Mouse (Mus musculus): Measurements from ENCODE around the gene Pigr. TPM values are rescaled to one million over a fixed set of nuclear protein-coding genes. Genes with fewer than 3 reads are reported as not detected.

The Pigr gene
- polyA plus RNA-seq, 1 experiment = not detected

- H3K27ac ChIP-seq (ENCODE audit: insufficient read depth, low read depth, low read length) = no peak within 1 kb of the TSS
- no peak within 1 kb of the TSS for H3K4me3 ChIP-seq (ENCODE audit: insufficient read depth, low read depth, low read length)
- TF ChIP-seq POLR2A (IDR thresholded peaks at IDR 0.05; ENCODE audit: insufficient read depth, low read depth, low read length) = no peak
- no peak for TF ChIP-seq CTCF (IDR thresholded peaks at IDR 0.05; ENCODE audit: insufficient read depth, low read depth, low read length)
- H3K4me1 ChIP-seq (ENCODE audit: control insufficient read depth, insufficient read depth, low read length) = no peaks in the 10 kb centered on the region; the same call in 1 of the 2 replicates
Observed at GRCm38 (mm10) chr1:130887354-130887753, 60.9 kb downstream of the Pigr start, which contains the start of gene Il24. Gene Il24 (minus strand): TSS chr1:130887454.

- Histone ChIP-seq H3K4me3 (ENCODE audit: insufficient read depth, low read depth, low read length) (no peak overlapping the region), H3K27ac (ENCODE audit: insufficient read depth, low read depth, low read length) (no peak overlapping the region), H3K4me1 (ENCODE audit: control insufficient read depth, insufficient read depth, low read length) (peaks cover 5% of the 10 kb centered on the region; the same call in 1 of the 2 replicates)
- WGBS = 70% methylated on average over 1 of the region's 1 CpGs
- TF ChIP-seq CTCF (IDR thresholded peaks at IDR 0.05; ENCODE audit: insufficient read depth, low read depth, low read length) = no peak
- TF ChIP-seq POLR2A (IDR thresholded peaks at IDR 0.05; ENCODE audit: insufficient read depth, low read depth, low read length) = no peak
Observed at GRCm38 (mm10) chr1:130892446-130892845, 66.0 kb downstream of the Pigr start.

- no peak for TF ChIP-seq POLR2A (IDR thresholded peaks at IDR 0.05; ENCODE audit: insufficient read depth, low read depth, low read length)
- no peak for TF ChIP-seq CTCF (IDR thresholded peaks at IDR 0.05; ENCODE audit: insufficient read depth, low read depth, low read length)
- WGBS = 62% methylated on average over 9 of the region's 9 CpGs
- peaks cover 5% of the 10 kb centered on the region; the same call in 1 of the 2 replicates for H3K4me1 ChIP-seq (ENCODE audit: control insufficient read depth, insufficient read depth, low read length)
- H3K4me3 ChIP-seq (ENCODE audit: insufficient read depth, low read depth, low read length) = no peak overlapping the region
- H3K27ac ChIP-seq (ENCODE audit: insufficient read depth, low read depth, low read length) = no peak overlapping the region
Observed at GRCm38 (mm10) chr1:130893329-130894040, 67.0 kb downstream of the Pigr start.

- TF ChIP-seq CTCF (IDR thresholded peaks at IDR 0.05; ENCODE audit: insufficient read depth, low read depth, low read length) = no peak
- TF ChIP-seq POLR2A (IDR thresholded peaks at IDR 0.05; ENCODE audit: insufficient read depth, low read depth, low read length) = no peak
- Histone ChIP-seq H3K27ac (ENCODE audit: insufficient read depth, low read depth, low read length) (no peak overlapping the region), H3K4me1 (ENCODE audit: control insufficient read depth, insufficient read depth, low read length) (peaks cover 5% of the 10 kb centered on the region; the same call in 1 of the 2 replicates), H3K4me3 (ENCODE audit: insufficient read depth, low read depth, low read length) (no peak overlapping the region)
- WGBS = 29% methylated on average over 6 of the region's 6 CpGs
Observed at GRCm38 (mm10) chr1:130894468-130894867, 68.0 kb downstream of the Pigr start.

Other genes starting within 250 kb of the Pigr start
- gene Zp3r, start 197.1 kb upstream of the Pigr start, polyA plus RNA-seq (2012; ENCODE audit: insufficient read depth, insufficient read length, low replicate concordance, missing spikeins) = not detected in 2 replicates
- gene C4bp, start 165.1 kb upstream of the Pigr start, polyA plus RNA-seq (2012; ENCODE audit: insufficient read depth, insufficient read length, low replicate concordance, missing spikeins) = not detected in 2 replicates
- gene Gm29427, start 110.9 kb upstream of the Pigr start, polyA plus RNA-seq (2012; ENCODE audit: insufficient read depth, insufficient read length, low replicate concordance, missing spikeins) = not detected in 2 replicates
- not detected in 2 replicates for gene Yod1, start 109.4 kb upstream of the Pigr start, polyA plus RNA-seq (2012; ENCODE audit: insufficient read depth, insufficient read length, low replicate concordance, missing spikeins)
- gene Pfkfb2, start 97.4 kb upstream of the Pigr start, polyA plus RNA-seq (2012; ENCODE audit: insufficient read depth, insufficient read length, low replicate concordance, missing spikeins) = not detected in 2 replicates
- gene AA986860, start 94.7 kb upstream of the Pigr start, polyA plus RNA-seq (2012; ENCODE audit: insufficient read depth, insufficient read length, low replicate concordance, missing spikeins) = not detected in 2 replicates
- not detected in 2 replicates for gene Fcamr, start 25.8 kb upstream of the Pigr start, polyA plus RNA-seq (2012; ENCODE audit: insufficient read depth, insufficient read length, low replicate concordance, missing spikeins)
- not detected in 2 replicates for gene Fcmr, start 39.0 kb downstream of the Pigr start, polyA plus RNA-seq (2012; ENCODE audit: insufficient read depth, insufficient read length, low replicate concordance, missing spikeins)
- not detected in 2 replicates for gene Il24, start 60.8 kb downstream of the Pigr start, polyA plus RNA-seq (2012; ENCODE audit: insufficient read depth, insufficient read length, low replicate concordance, missing spikeins)
- not detected in 2 replicates for gene Il20, start 84.8 kb downstream of the Pigr start, polyA plus RNA-seq (2012; ENCODE audit: insufficient read depth, insufficient read length, low replicate concordance, missing spikeins)
- gene Il19, start 113.4 kb downstream of the Pigr start, polyA plus RNA-seq (2012; ENCODE audit: insufficient read depth, insufficient read length, low replicate concordance, missing spikeins) = not detected in 2 replicates
- gene Il10, start 193.2 kb downstream of the Pigr start, polyA plus RNA-seq (2012; ENCODE audit: insufficient read depth, insufficient read length, low replicate concordance, missing spikeins) = not detected in 2 replicates

Measured in olfactory bulb, adult 2 months (tissue).